ENCODE assay signal across 7 mouse cellular contexts in the genomic region with DNA sequence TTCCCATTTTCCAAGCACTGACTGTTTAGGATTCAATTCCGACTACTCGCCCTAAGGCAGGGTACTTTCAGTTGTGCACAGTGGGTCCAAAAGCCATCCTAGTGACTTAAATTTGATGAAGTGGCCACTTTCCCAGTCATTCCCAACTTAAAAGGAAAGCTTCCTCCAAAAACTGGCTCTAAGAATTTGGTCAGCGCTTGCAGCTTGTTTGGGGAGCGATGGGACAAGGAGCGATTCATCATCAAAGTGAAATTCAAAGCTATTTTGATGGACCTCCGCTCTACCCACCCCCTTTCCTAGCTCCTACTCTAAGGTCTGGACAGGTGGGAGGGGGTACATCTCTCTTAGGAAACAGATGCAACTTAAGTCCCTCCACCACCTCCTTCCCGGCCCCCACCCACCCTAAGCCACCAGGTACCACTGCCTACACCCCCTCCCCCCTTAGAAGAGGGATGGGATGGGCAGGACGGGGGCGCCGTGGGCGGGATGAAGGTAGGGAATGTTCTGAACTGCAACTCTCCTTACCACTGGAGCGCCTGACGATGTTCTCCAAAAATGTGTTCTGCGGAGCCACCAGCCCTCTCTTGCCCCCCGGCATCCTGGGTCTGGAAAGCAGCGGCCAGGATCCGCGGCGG. TPM values are rescaled to one million over a fixed set of nuclear protein-coding genes. Genes with fewer than 3 reads are reported as not detected.
A peak's percentile ranks its signal among the peaks of the same experiment; 100 is the strongest.
DNase-seq lines count a peak whose midpoint lies in the region; ATAC-seq and TF ChIP-seq lines count a peak whose summit lies in the region.

No protein-coding gene starts in this region.

- WGBS in lung, embryonic 14.5 days: 4% methylated on average over 19 of the region's 19 CpGs
- 2% methylated on average over 19 of the region's 19 CpGs for WGBS in forebrain, embryonic 11.5 days
- WGBS in hindbrain, embryonic 16.5 days: 3% methylated on average over 19 of the region's 19 CpGs
- 3% methylated on average over 18 of the region's 19 CpGs for WGBS in neural tube, embryonic 14.5 days

- no peaks in the 10 kb centered on the region for H3K9me3 ChIP-seq in lung, embryonic 14.5 days (ENCODE audit: low read depth, low read length)
- no peaks in the 10 kb centered on the region for H3K9me3 ChIP-seq in forebrain, embryonic 11.5 days (ENCODE audit: control insufficient read depth, low read length)
- no peaks in the 10 kb centered on the region for H3K9me3 ChIP-seq in hindbrain, embryonic 16.5 days (ENCODE audit: control insufficient read depth, low read length)
- H3K9me3 ChIP-seq in neural tube, embryonic 14.5 days (ENCODE audit: control insufficient read depth, low read length): no peaks in the 10 kb centered on the region

- peak overlapping the region; percentile 30 for H3K4me3 ChIP-seq in lung, embryonic 14.5 days (ENCODE audit: low read depth, low read length)
- H3K4me3 ChIP-seq in forebrain, embryonic 11.5 days (ENCODE audit: low read depth, low read length): peak overlapping the region; percentile 59
- peak overlapping the region; percentile 58 for H3K4me3 ChIP-seq in hindbrain, embryonic 16.5 days (ENCODE audit: low read length)
- peak overlapping the region; percentile 67 for H3K4me3 ChIP-seq in neural tube, embryonic 14.5 days (ENCODE audit: low read depth, low read length)

- peak; percentile 54; the same call in 1 of the 2 replicates for ATAC-seq in lung, embryonic 14.5 days (ENCODE audit: insufficient read depth)
- peak; percentile 42 for ATAC-seq in forebrain, embryonic 11.5 days (replicated peaks; ENCODE audit: low FRiP score)
- ATAC-seq in hindbrain, embryonic 16.5 days: peak; percentile 31
- peak; percentile 32 for ATAC-seq in neural tube, embryonic 14.5 days (ENCODE audit: low read depth)

- no peaks in the 10 kb centered on the region for H3K4me1 ChIP-seq in lung, embryonic 14.5 days (ENCODE audit: insufficient read depth)
- H3K4me1 ChIP-seq in forebrain, embryonic 11.5 days (replicated peaks; ENCODE audit: control insufficient read depth, insufficient read depth, low read length): peaks cover 5% of the 10 kb centered on the region; the same call in 1 of the 2 replicates
- H3K4me1 ChIP-seq in hindbrain, embryonic 16.5 days (ENCODE audit: control insufficient read depth, insufficient read depth, low read depth, low read length): peaks cover 15% of the 10 kb centered on the region
- H3K4me1 ChIP-seq in neural tube, embryonic 14.5 days (ENCODE audit: control insufficient read depth, insufficient read depth, low read length): 0 out of 2 replicates have a peak, but pooled peaks cover 4% of the 10 kb centered on the region

- peaks cover 44% of the 10 kb centered on the region for H3K27me3 ChIP-seq in lung, embryonic 14.5 days (ENCODE audit: insufficient read depth, low read length)
- H3K27me3 ChIP-seq in forebrain, embryonic 11.5 days (ENCODE audit: control insufficient read depth, insufficient read depth, low read length): peaks cover 2% of the 10 kb centered on the region
- H3K27me3 ChIP-seq in hindbrain, embryonic 16.5 days (replicated peaks; ENCODE audit: control insufficient read depth, insufficient read depth, low read length): peaks cover 2% of the 10 kb centered on the region; the same call in 1 of the 2 replicates
- H3K27me3 ChIP-seq in neural tube, embryonic 14.5 days (ENCODE audit: control insufficient read depth, insufficient read depth, low read length): peaks cover 4% of the 10 kb centered on the region; the same call in 1 of the 2 replicates

- no peak for TF ChIP-seq CTCF in lung, embryonic 14.5 days (IDR thresholded peaks at IDR 0.05; ENCODE audit: low read depth)

- peak overlapping the region; percentile 63 for H3K4me2 ChIP-seq in lung, embryonic 14.5 days
- peak overlapping the region; percentile 95 for H3K4me2 ChIP-seq in forebrain, embryonic 11.5 days (ENCODE audit: low read depth, low read length, severe bottlenecking)
- H3K4me2 ChIP-seq in hindbrain, embryonic 16.5 days (ENCODE audit: low read length): peak overlapping the region; percentile 92
- peak overlapping the region; percentile 91 for H3K4me2 ChIP-seq in neural tube, embryonic 14.5 days (ENCODE audit: low read depth, low read length)

- no peaks in the 10 kb centered on the region for H3K36me3 ChIP-seq in lung, embryonic 14.5 days (ENCODE audit: insufficient read depth)
- no peaks in the 10 kb centered on the region for H3K36me3 ChIP-seq in forebrain, embryonic 11.5 days (ENCODE audit: control insufficient read depth, insufficient read depth, low read length)
- no peaks in the 10 kb centered on the region for H3K36me3 ChIP-seq in hindbrain, embryonic 16.5 days (ENCODE audit: control insufficient read depth, insufficient read depth, low read length)
- H3K36me3 ChIP-seq in neural tube, embryonic 14.5 days (ENCODE audit: control insufficient read depth, insufficient read depth, low read length): no peaks in the 10 kb centered on the region

- no peak overlapping the region for H3K27ac ChIP-seq in lung, embryonic 14.5 days (ENCODE audit: low read depth)
- H3K27ac ChIP-seq in forebrain, embryonic 11.5 days (ENCODE audit: low read depth, low read length): no peak overlapping the region
- H3K27ac ChIP-seq in hindbrain, embryonic 16.5 days (ENCODE audit: low read depth, low read length): peak overlapping the region; percentile 85
- H3K27ac ChIP-seq in neural tube, embryonic 14.5 days (ENCODE audit: low read depth, low read length): peak overlapping the region; percentile 62

- no peak for DNase-seq in lung, embryonic 14.5 days
- DNase-seq in lung, postnatal 25 days (ENCODE audit: low spot score): no peak
- DNase-seq in forebrain, embryonic 11.5 days (ENCODE audit: low spot score): no peak
- DNase-seq in T-cell, adult 2 months (ENCODE audit: low spot score): no peak
- no peak for DNase-seq in left cerebral cortex, adult 9 months (ENCODE audit: low spot score in 2 of 2)

- H3K9ac ChIP-seq in lung, embryonic 14.5 days: no peak overlapping the region
- H3K9ac ChIP-seq in forebrain, embryonic 11.5 days (ENCODE audit: low read length): peak overlapping the region; percentile 66
- H3K9ac ChIP-seq in hindbrain, embryonic 16.5 days (ENCODE audit: low read depth, low read length): peak overlapping the region; percentile 72
- peak overlapping the region; percentile 65 for H3K9ac ChIP-seq in neural tube, embryonic 14.5 days (replicated peaks; ENCODE audit: low read depth, low read length)

RNA-seq across cellular contexts. Expression of a gene that starts 1.1 kb away (rescaled TPM):
- polyA plus RNA-seq in lung, embryonic 14.5 days (2014; fragmentation: Nextera tagmentation; extraction: Ambion mirVana): 0.05 TPM in 1 of 2 replicates, not detected in the other
- 0.84 and 0.88 TPM in 2 replicates for polyA plus RNA-seq in forebrain, embryonic 11.5 days (2014; fragmentation: Nextera tagmentation; extraction: Ambion mirVana)
- polyA plus RNA-seq in hindbrain, embryonic 16.5 days (2015; fragmentation: Nextera tagmentation; extraction: Ambion mirVana): 4.1 and 4.3 TPM in 2 replicates
- 4.4 and 6.3 TPM in 2 replicates for polyA plus RNA-seq in neural tube, embryonic 14.5 days (2014; fragmentation: Nextera tagmentation; extraction: Ambion mirVana)

Comparison
In these comparisons a context has a peak if more than half of its experiments do, and no peak if none do; other contexts are left out.
1. H3K27ac ChIP-seq: peak in hindbrain, embryonic 16.5 days (single experiment) and neural tube, embryonic 14.5 days (single experiment); none in lung, embryonic 14.5 days (single experiment) and forebrain, embryonic 11.5 days (single experiment).
2. Peak in every context shown above with its lines, with median percentiles within 50 percentile points of each other: ATAC-seq, H3K4me2 ChIP-seq and H3K4me3 ChIP-seq.